Mouse (Mus musculus): ENCODE measurements around the gene Lyst. TPM values are rescaled to one million over a fixed set of nuclear protein-coding genes. Genes with fewer than 3 reads are reported as not detected.

Gene Lyst
- polyA plus RNA-seq, 1 experiment = 1.7 TPM

DNA sequence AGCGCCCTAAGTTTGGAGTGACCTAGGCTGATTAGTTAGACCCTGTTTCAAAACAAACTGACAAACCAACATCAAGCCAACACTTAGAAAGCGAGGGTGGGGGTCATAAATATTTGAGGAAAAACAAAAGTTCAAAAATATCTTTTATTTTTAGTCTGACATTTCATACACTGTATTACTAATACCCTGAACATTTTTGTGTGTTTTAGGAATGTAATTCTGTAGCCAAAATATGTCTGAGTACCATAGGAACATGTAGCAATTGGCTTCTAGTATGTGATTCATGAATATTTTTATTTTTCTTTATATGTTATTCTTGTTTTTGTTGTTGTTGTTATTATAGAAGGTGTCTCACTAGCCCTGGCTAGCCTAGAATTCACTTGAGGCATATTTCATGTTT, 11.2 kb downstream of the Lyst start:
- Histone ChIP-seq H3K27me3 (ENCODE audit: control insufficient read depth, insufficient read depth, insufficient read length) (no peaks in the 10 kb centered on the region), H3ac (ENCODE audit: control insufficient read depth, insufficient read length, low read depth) (no peak overlapping the region), H3K36me3 (ENCODE audit: control insufficient read depth, insufficient read depth) (no peaks in the 10 kb centered on the region), H3K4me3 (ENCODE audit: insufficient read depth, poor library complexity, severe bottlenecking) (no peak overlapping the region), H3K79me3 (ENCODE audit: low read depth) (no peaks in the 10 kb centered on the region), H3K79me2 (ENCODE audit: control insufficient read depth, insufficient read depth) (peaks cover 5% of the 10 kb centered on the region)
- TF ChIP-seq CEBPB (IDR thresholded peaks at IDR 0.05; ENCODE audit: low read depth) = no peak
- no peak for TF ChIP-seq MYOD1 (IDR thresholded peaks at IDR 0.05; ENCODE audit: control insufficient read depth, insufficient read length, low read depth)
- no peak for TF ChIP-seq MYOG (IDR thresholded peaks at IDR 0.05; ENCODE audit: control insufficient read depth, extremely low read depth, insufficient read length)
- no peak for TF ChIP-seq USF1 (IDR thresholded peaks at IDR 0.05; ENCODE audit: low read depth)
- no peak for TF ChIP-seq CTCF (IDR thresholded peaks at IDR 0.05; ENCODE audit: control insufficient read depth, insufficient read depth, insufficient read length)
- no peak for TF ChIP-seq MAX (IDR thresholded peaks at IDR 0.05)
- no peak for TF ChIP-seq FOSL1 (IDR thresholded peaks at IDR 0.05; ENCODE audit: insufficient read depth, low read length, poor library complexity, severe bottlenecking)

DNA sequence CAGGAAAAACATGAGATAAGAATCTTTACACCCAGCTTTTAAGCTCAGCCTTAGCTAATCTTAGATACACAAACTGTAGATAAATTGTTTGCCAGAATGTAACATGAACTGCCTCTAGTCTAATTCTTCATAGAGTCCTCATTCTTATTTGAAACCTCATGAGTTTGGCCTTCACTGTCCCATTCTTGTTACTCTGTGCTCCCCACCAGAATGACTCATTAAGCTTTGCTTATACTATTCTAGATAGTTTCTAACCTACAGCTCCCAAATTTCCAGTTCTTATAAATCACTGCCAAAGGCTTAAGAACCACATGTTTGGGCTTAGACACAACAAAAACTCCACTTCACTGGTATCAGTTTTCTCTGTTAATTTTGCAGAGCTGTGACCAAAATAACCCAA, 16.0 kb downstream of the Lyst start:
- Histone ChIP-seq H3K79me2 (ENCODE audit: control insufficient read depth, insufficient read depth) (peaks cover 5% of the 10 kb centered on the region), H3K79me3 (ENCODE audit: low read depth) (no peaks in the 10 kb centered on the region), H3K4me3 (ENCODE audit: insufficient read depth, poor library complexity, severe bottlenecking) (no peak overlapping the region), H3ac (ENCODE audit: control insufficient read depth, insufficient read length, low read depth) (no peak overlapping the region), H3K36me3 (ENCODE audit: control insufficient read depth, insufficient read depth) (no peaks in the 10 kb centered on the region), H3K27me3 (ENCODE audit: control insufficient read depth, insufficient read depth, insufficient read length) (no peaks in the 10 kb centered on the region)
- no peak for TF ChIP-seq CTCF (IDR thresholded peaks at IDR 0.05; ENCODE audit: control insufficient read depth, insufficient read depth, insufficient read length)

DNA sequence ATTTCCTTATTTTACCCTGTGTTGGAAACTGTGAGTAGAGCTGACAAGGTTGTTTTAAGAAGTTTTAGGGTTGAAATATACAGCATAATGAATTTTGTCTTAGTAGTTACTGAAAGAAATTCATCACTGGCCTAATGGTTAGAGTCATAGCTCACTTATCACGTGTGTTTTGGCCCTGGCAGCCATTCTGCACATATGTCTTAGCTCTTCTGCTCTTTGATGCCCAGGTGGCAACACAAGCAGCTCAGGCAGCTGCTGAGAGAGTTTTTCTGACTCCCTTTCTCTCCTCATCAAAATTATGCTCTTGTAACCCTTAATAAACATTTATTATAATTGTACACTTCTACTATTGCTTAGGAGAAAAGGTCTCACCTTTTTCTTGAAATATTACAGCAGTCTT, 18.1 kb downstream of the Lyst start:
- TF ChIP-seq CTCF (IDR thresholded peaks at IDR 0.05; ENCODE audit: control insufficient read depth, insufficient read depth, insufficient read length) = no peak
- TF ChIP-seq MYOG (IDR thresholded peaks at IDR 0.05; ENCODE audit: control insufficient read depth, extremely low read depth, insufficient read length) = no peak
- no peak for TF ChIP-seq CEBPB (IDR thresholded peaks at IDR 0.05; ENCODE audit: low read depth)
- TF ChIP-seq MYOD1 (IDR thresholded peaks at IDR 0.05; ENCODE audit: control insufficient read depth, insufficient read length, low read depth) = no peak
- no peak for TF ChIP-seq USF1 (IDR thresholded peaks at IDR 0.05; ENCODE audit: low read depth)
- no peak for TF ChIP-seq MAX (IDR thresholded peaks at IDR 0.05)
- TF ChIP-seq FOSL1 (IDR thresholded peaks at IDR 0.05; ENCODE audit: insufficient read depth, low read length, poor library complexity, severe bottlenecking) = no peak
- Histone ChIP-seq H3ac (ENCODE audit: control insufficient read depth, insufficient read length, low read depth) (no peak overlapping the region), H3K79me3 (ENCODE audit: low read depth) (no peaks in the 10 kb centered on the region), H3K4me3 (ENCODE audit: insufficient read depth, poor library complexity, severe bottlenecking) (no peak overlapping the region), H3K79me2 (ENCODE audit: control insufficient read depth, insufficient read depth) (no peaks in the 10 kb centered on the region), H3K36me3 (ENCODE audit: control insufficient read depth, insufficient read depth) (no peaks in the 10 kb centered on the region), H3K27me3 (ENCODE audit: control insufficient read depth, insufficient read depth, insufficient read length) (no peaks in the 10 kb centered on the region)

DNA sequence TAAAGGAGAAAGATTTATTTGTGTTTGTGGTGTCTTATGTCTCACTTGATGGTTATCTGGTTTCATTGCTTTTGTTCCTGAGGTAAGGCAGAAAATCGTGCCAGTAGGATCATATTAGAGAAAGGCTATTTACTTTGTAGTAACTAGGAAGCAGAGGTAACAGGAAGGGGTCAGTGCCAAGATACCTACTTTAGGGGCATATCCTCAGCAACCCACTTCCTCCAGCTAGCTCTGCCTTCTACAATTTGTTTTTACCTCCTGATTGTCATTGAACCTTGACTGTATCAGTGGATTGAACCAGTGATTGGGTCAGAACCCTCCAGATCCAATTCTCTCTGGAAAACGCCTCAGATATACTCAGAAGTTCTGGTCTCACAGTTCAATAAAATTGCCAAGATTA, 19.5 kb downstream of the Lyst start:
- no peaks in the 10 kb centered on the region for H3K36me3 ChIP-seq (ENCODE audit: control insufficient read depth, insufficient read depth)
- no peak overlapping the region for H3ac ChIP-seq (ENCODE audit: control insufficient read depth, insufficient read length, low read depth)
- H3K79me2 ChIP-seq (ENCODE audit: control insufficient read depth, insufficient read depth) = no peaks in the 10 kb centered on the region
- no peak for TF ChIP-seq MYOD1 (IDR thresholded peaks at IDR 0.05; ENCODE audit: control insufficient read depth, insufficient read length, low read depth)
- TF ChIP-seq MAX (IDR thresholded peaks at IDR 0.05) = no peak
- TF ChIP-seq USF1 (IDR thresholded peaks at IDR 0.05; ENCODE audit: low read depth) = no peak
- TF ChIP-seq MYOG (IDR thresholded peaks at IDR 0.05; ENCODE audit: control insufficient read depth, extremely low read depth, insufficient read length) = no peak
- TF ChIP-seq CEBPB (IDR thresholded peaks at IDR 0.05; ENCODE audit: low read depth) = no peak
- no peak for TF ChIP-seq CTCF (IDR thresholded peaks at IDR 0.05; ENCODE audit: control insufficient read depth, insufficient read depth, insufficient read length)
- H3K4me3 ChIP-seq (ENCODE audit: insufficient read depth, poor library complexity, severe bottlenecking) = no peak overlapping the region
- no peaks in the 10 kb centered on the region for H3K79me3 ChIP-seq (ENCODE audit: low read depth)
- H3K27me3 ChIP-seq (ENCODE audit: control insufficient read depth, insufficient read depth, insufficient read length) = no peaks in the 10 kb centered on the region

DNA sequence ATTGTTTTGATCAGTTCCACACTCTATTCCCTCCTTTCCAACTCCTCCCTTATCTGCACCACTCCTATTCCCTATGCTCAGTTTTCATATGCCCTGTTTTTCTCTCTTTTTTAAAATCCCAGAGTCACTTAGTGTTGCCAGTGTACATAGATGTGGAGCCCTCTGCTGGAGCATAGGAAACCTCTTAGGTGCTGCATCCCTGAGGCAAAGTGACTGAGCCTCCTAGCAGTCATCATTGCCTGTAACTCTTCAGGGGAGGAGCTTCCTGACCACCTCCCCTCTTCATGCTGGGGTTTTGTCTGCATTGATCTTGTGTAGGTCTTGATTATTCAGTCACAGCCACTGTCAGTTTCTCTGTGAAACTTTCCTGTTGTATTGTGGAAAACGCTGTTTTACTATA, 22.7 kb downstream of the Lyst start:
- Histone ChIP-seq H3K27me3 (ENCODE audit: control insufficient read depth, insufficient read depth, insufficient read length) (no peaks in the 10 kb centered on the region), H3K79me3 (ENCODE audit: low read depth) (no peaks in the 10 kb centered on the region), H3ac (ENCODE audit: control insufficient read depth, insufficient read length, low read depth) (no peak overlapping the region), H3K79me2 (ENCODE audit: control insufficient read depth, insufficient read depth) (no peaks in the 10 kb centered on the region), H3K4me3 (ENCODE audit: insufficient read depth, poor library complexity, severe bottlenecking) (no peak overlapping the region), H3K36me3 (ENCODE audit: control insufficient read depth, insufficient read depth) (peaks cover 3% of the 10 kb centered on the region)
- TF ChIP-seq MYOD1 (IDR thresholded peaks at IDR 0.05; ENCODE audit: control insufficient read depth, insufficient read length, low read depth) (no peak), USF1 (IDR thresholded peaks at IDR 0.05; ENCODE audit: low read depth) (no peak), FOSL1 (IDR thresholded peaks at IDR 0.05; ENCODE audit: insufficient read depth, low read length, poor library complexity, severe bottlenecking) (no peak), CTCF (IDR thresholded peaks at IDR 0.05; ENCODE audit: control insufficient read depth, insufficient read depth, insufficient read length) (peak; percentile 17), CEBPB (IDR thresholded peaks at IDR 0.05; ENCODE audit: low read depth) (no peak), MAX (IDR thresholded peaks at IDR 0.05) (no peak), MYOG (IDR thresholded peaks at IDR 0.05; ENCODE audit: control insufficient read depth, extremely low read depth, insufficient read length) (no peak)

DNA sequence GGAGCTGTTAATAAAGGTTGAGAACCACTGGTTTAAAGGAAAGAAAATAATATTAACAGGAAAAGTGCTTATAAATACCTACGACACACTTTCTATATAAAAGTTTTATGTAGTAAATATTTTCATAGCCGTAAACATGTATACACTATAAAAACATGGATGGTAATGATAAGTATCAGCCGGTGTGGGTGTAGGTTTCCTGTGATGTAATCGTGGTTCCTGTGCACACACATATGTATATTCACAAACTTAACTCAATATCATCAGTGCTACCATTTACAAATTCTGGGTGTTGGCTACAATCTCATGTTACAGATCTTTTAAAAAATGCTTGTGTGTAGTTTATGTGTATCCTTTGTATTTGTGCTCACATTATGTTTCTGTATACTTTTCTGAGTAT, 24.0 kb downstream of the Lyst start:
- H3K36me3 ChIP-seq (ENCODE audit: control insufficient read depth, insufficient read depth) = peaks cover 5% of the 10 kb centered on the region
- H3K27me3 ChIP-seq (ENCODE audit: control insufficient read depth, insufficient read depth, insufficient read length) = no peaks in the 10 kb centered on the region
- no peaks in the 10 kb centered on the region for H3K79me3 ChIP-seq (ENCODE audit: low read depth)
- TF ChIP-seq MYOG (IDR thresholded peaks at IDR 0.05; ENCODE audit: control insufficient read depth, extremely low read depth, insufficient read length) (no peak), MAX (IDR thresholded peaks at IDR 0.05) (no peak), MYOD1 (IDR thresholded peaks at IDR 0.05; ENCODE audit: control insufficient read depth, insufficient read length, low read depth) (no peak), USF1 (IDR thresholded peaks at IDR 0.05; ENCODE audit: low read depth) (no peak), FOSL1 (IDR thresholded peaks at IDR 0.05; ENCODE audit: insufficient read depth, low read length, poor library complexity, severe bottlenecking) (no peak), CEBPB (IDR thresholded peaks at IDR 0.05; ENCODE audit: low read depth) (no peak), CTCF (IDR thresholded peaks at IDR 0.05; ENCODE audit: control insufficient read depth, insufficient read depth, insufficient read length) (no peak)
- no peak overlapping the region for H3ac ChIP-seq (ENCODE audit: control insufficient read depth, insufficient read length, low read depth)
- H3K4me3 ChIP-seq (ENCODE audit: insufficient read depth, poor library complexity, severe bottlenecking) = no peak overlapping the region
- no peaks in the 10 kb centered on the region for H3K79me2 ChIP-seq (ENCODE audit: control insufficient read depth, insufficient read depth)

Data from C2C12 (cell line).